Comparison of ENCODE assay signal across 9 mouse cellular contexts in genomic region chr4:102493342-102494128, GRCm38 (mm10).
DNase-seq lines count a peak whose midpoint lies in the region; ATAC-seq and TF ChIP-seq lines count a peak whose summit lies in the region.
"Had no signal": no experiment of that assay in that cellular context is flagged by ENCODE, and none has a peak within 500 bp of the region (broad histone marks: within the 10 kb centered on the region; RNA-seq: fewer than 3 reads in every experiment).

No protein-coding gene starts in this region.

- no peak for TF ChIP-seq POLR2A in spleen, adult 2 months (IDR thresholded peaks at IDR 0.05; ENCODE audit: low read depth, low read length)

- peaks cover 2% of the 10 kb centered on the region; the same call in 1 of the 2 replicates for H3K4me1 ChIP-seq in spleen, adult 2 months (ENCODE audit: control insufficient read depth, insufficient read depth, insufficient read length)
- H3K4me1 ChIP-seq: liver, embryonic 13.5 days had no signal

- peak; percentile 85 for ATAC-seq in megakaryocyte progenitor cell, adult 5-6 weeks (replicated peaks; ENCODE audit: poor library complexity)

- intact Hi-C loops in gastrocnemius, adult 2 months (cut with DNase I), result loop anchor here (1.0 kb wide), 1 partner anchor 163 kb away; no protein-coding TSS in a partner anchor
- intact Hi-C loops in gastrocnemius, postnatal 36 days (cut with DNase I), result loop anchor here (1.0 kb wide), 1 partner anchor 163 kb away; no protein-coding TSS in a partner anchor

- 42% methylated on average over 4 of the region's 4 CpGs for WGBS in spleen, adult 2 months

- 0 out of 2 replicates have a peak overlapping the region, but pooled peaks have one; percentile 4 for H3K27ac ChIP-seq in gastrocnemius, adult 2 months
- no peak overlapping the region for H3K27ac ChIP-seq in spleen, adult 2 months (ENCODE audit: insufficient read depth, low read length)
- H3K27ac ChIP-seq: liver, embryonic 13.5 days had no signal

- no peak for DNase-seq in gastrocnemius, adult 2 months
- no peak for DNase-seq in gastrocnemius, postnatal 36 days
- no peak for DNase-seq in spleen, adult 2 months (ENCODE audit: low read depth in 1 of 2, low spot score in 2 of 2)
- DNase-seq in spleen, postnatal 14 days (ENCODE audit: low spot score in 2 of 2), result no peak
- DNase-seq in embryo, embryonic 9.5 days (ENCODE audit: extremely low spot score), result peak; percentile 58
- DNase-seq in adrenal gland, postnatal 4 days (ENCODE audit: low spot score in 2 of 2), result no peak
- DNase-seq in thymus, adult 18-20 months, result no peak
- DNase-seq: liver, embryonic 13.5 days had no signal

- peak; percentile 84 for TF ChIP-seq CTCF in gastrocnemius, adult 2 months (IDR thresholded peaks at IDR 0.05)
- TF ChIP-seq CTCF in spleen, adult 2 months (IDR thresholded peaks at IDR 0.05; ENCODE audit: extremely low read depth, insufficient read depth, insufficient read length, insufficient replicate concordance), result peak; percentile 13; the same call in 1 of the 2 replicates

- peak overlapping the region; percentile 48 for H3K4me3 ChIP-seq in gastrocnemius, adult 2 months
- no peak overlapping the region for H3K4me3 ChIP-seq in spleen, adult 2 months (ENCODE audit: extremely low read depth, insufficient read depth, insufficient read length)
- H3K4me3 ChIP-seq: liver, embryonic 13.5 days had no signal

- no peaks in the 10 kb centered on the region for H3K27me3 ChIP-seq in spleen, adult 2 months (ENCODE audit: control insufficient read depth, insufficient read depth, low read length)
- H3K27me3 ChIP-seq: liver, embryonic 13.5 days had no signal

- H3K36me3 ChIP-seq in spleen, adult 2 months (ENCODE audit: control insufficient read depth, insufficient read depth, low read length), result no peaks in the 10 kb centered on the region
- H3K36me3 ChIP-seq: liver, embryonic 13.5 days had no signal
